Mouse (Mus musculus): ENCODE measurements around the gene Mmrn2. TPM values are rescaled to one million over a fixed set of nuclear protein-coding genes. Genes with fewer than 3 reads are reported as not detected.

Gene Mmrn2
- polyA plus RNA-seq, 1 experiment from 2014 or later = 28.8 TPM

DNA sequence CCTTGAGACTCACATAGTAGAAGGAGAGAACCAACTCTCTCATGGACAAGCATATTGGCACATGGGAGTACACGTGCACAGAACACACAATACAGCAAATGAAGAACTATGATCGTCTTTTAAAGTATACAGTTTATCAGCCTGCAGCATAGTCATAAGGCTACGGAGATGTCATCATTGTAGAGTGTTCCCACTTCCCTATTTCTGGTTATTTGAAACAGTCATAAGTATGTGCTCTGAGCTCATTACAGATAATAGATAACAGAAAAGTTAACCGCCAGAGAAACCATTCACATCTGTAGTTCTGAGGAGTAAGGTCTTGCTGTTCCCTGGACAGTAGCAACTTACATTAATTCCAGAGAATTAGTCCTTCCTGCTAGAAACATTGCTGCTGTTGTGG lies 32.2 kb upstream of the Mmrn2 start:
- WGBS = 82% methylated on average over 4 of the region's 4 CpGs
- Histone ChIP-seq H3K4me2 (ENCODE audit: low read length) (no peak overlapping the region), H3K4me1 (ENCODE audit: control insufficient read depth in 2 of 2, insufficient read depth in 2 of 2, low read length in 2 of 2) (no peaks in the 10 kb centered on the region), H3K9ac (ENCODE audit: low read length) (no peak overlapping the region), H3K36me3 (ENCODE audit: control insufficient read depth, insufficient read depth, low read length) (peaks cover 64% of the 10 kb centered on the region), H3K27ac (replicated peaks in 1 of 2; ENCODE audit: control insufficient read depth in 1 of 2, insufficient read depth in 1 of 2, low read depth in 2 of 2, low read length in 2 of 2) (no peak overlapping the region), H3K9me3 (ENCODE audit: control insufficient read depth, low read length) (no peaks in the 10 kb centered on the region), H3K4me3 (ENCODE audit: control insufficient read depth in 1 of 2, insufficient read depth in 1 of 2, low read depth in 1 of 2, low read length in 2 of 2) (no peak overlapping the region), H3K27me3 (ENCODE audit: control insufficient read depth, insufficient read depth, low read length) (no peaks in the 10 kb centered on the region)
- no peak for ATAC-seq (ENCODE audit: insufficient number of reproducible peaks, insufficient read depth, low FRiP score, low read depth)

DNA sequence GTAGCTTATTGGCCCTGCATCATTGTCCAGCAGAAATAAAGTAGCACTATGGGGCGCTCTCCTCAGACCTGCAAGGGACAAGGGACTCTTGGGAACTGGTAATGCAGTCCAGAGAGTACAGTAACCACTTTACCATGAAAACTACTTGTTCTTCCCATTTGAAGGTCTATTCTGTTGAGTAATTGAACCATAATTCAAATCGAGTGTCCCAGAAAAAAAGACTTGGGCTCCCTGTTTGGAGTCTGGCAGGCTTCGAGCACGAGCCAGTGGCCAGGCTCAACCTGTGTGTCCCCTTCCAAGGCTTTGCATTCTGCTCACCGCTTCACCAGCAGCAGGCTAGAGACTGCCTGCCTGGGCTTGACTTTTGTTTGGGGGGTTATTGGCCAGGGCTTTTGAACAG lies 30.9 kb upstream of the Mmrn2 start:
- Histone ChIP-seq H3K4me3 (ENCODE audit: control insufficient read depth in 1 of 2, insufficient read depth in 1 of 2, low read depth in 1 of 2, low read length in 2 of 2) (no peak overlapping the region), H3K4me1 (ENCODE audit: control insufficient read depth in 2 of 2, insufficient read depth in 2 of 2, low read length in 2 of 2) (no peaks in the 10 kb centered on the region), H3K27ac (replicated peaks in 1 of 2; ENCODE audit: control insufficient read depth in 1 of 2, insufficient read depth in 1 of 2, low read depth in 2 of 2, low read length in 2 of 2) (no peak overlapping the region), H3K9me3 (ENCODE audit: control insufficient read depth, low read length) (no peaks in the 10 kb centered on the region), H3K27me3 (ENCODE audit: control insufficient read depth, insufficient read depth, low read length) (no peaks in the 10 kb centered on the region), H3K36me3 (ENCODE audit: control insufficient read depth, insufficient read depth, low read length) (peaks cover 52% of the 10 kb centered on the region), H3K9ac (ENCODE audit: low read length) (no peak overlapping the region), H3K4me2 (ENCODE audit: low read length) (no peak overlapping the region)
- no peak for ATAC-seq (ENCODE audit: insufficient number of reproducible peaks, insufficient read depth, low FRiP score, low read depth)
- 91% methylated on average over 5 of the region's 5 CpGs for WGBS

- ATAC-seq (ENCODE audit: insufficient number of reproducible peaks, insufficient read depth, low FRiP score, low read depth) = no peak
- H3K9me3 ChIP-seq (ENCODE audit: control insufficient read depth, low read length) = no peaks in the 10 kb centered on the region
Observed at GRCm38 (mm10) chr14:34345771-34346566, 29.3 kb upstream of the Mmrn2 start.

GRCm38 (mm10) chr14:34347084-34347483 lies 28.2 kb upstream of the Mmrn2 start:
- Histone ChIP-seq H3K4me1 (ENCODE audit: control insufficient read depth in 2 of 2, insufficient read depth in 2 of 2, low read length in 2 of 2) (no peaks in the 10 kb centered on the region), H3K4me3 (ENCODE audit: control insufficient read depth in 1 of 2, insufficient read depth in 1 of 2, low read depth in 1 of 2, low read length in 2 of 2) (no peak overlapping the region), H3K4me2 (ENCODE audit: low read length) (no peak overlapping the region), H3K9ac (ENCODE audit: low read length) (no peak overlapping the region), H3K27me3 (ENCODE audit: control insufficient read depth, insufficient read depth, low read length) (no peaks in the 10 kb centered on the region), H3K36me3 (ENCODE audit: control insufficient read depth, insufficient read depth, low read length) (peaks cover 27% of the 10 kb centered on the region), H3K27ac (replicated peaks in 1 of 2; ENCODE audit: control insufficient read depth in 1 of 2, insufficient read depth in 1 of 2, low read depth in 2 of 2, low read length in 2 of 2) (no peak overlapping the region), H3K9me3 (ENCODE audit: control insufficient read depth, low read length) (no peaks in the 10 kb centered on the region)
- WGBS = 89% methylated on average over 5 of the region's 5 CpGs
- no peak for ATAC-seq (ENCODE audit: insufficient number of reproducible peaks, insufficient read depth, low FRiP score, low read depth)

More at GRCm38 (mm10) chr14:34345771-34346566, 29.3 kb upstream of the Mmrn2 start:
- Histone ChIP-seq H3K27me3 (ENCODE audit: control insufficient read depth, insufficient read depth, low read length) (no peaks in the 10 kb centered on the region), H3K4me2 (ENCODE audit: low read length) (no peak overlapping the region), H3K4me1 (ENCODE audit: control insufficient read depth in 2 of 2, insufficient read depth in 2 of 2, low read length in 2 of 2) (no peaks in the 10 kb centered on the region), H3K36me3 (ENCODE audit: control insufficient read depth, insufficient read depth, low read length) (peaks cover 39% of the 10 kb centered on the region), H3K27ac (replicated peaks in 1 of 2; ENCODE audit: control insufficient read depth in 1 of 2, insufficient read depth in 1 of 2, low read depth in 2 of 2, low read length in 2 of 2) (no peak overlapping the region), H3K4me3 (ENCODE audit: control insufficient read depth in 1 of 2, insufficient read depth in 1 of 2, low read depth in 1 of 2, low read length in 2 of 2) (no peak overlapping the region), H3K9ac (ENCODE audit: low read length) (no peak overlapping the region)
- 60% methylated on average over 12 of the region's 12 CpGs for WGBS

- no peak overlapping the region for H3K9ac ChIP-seq (ENCODE audit: low read length)
- no peak overlapping the region for H3K4me3 ChIP-seq (ENCODE audit: control insufficient read depth in 1 of 2, insufficient read depth in 1 of 2, low read depth in 1 of 2, low read length in 2 of 2)
- no peak overlapping the region for H3K27ac ChIP-seq (replicated peaks in 1 of 2; ENCODE audit: control insufficient read depth in 1 of 2, insufficient read depth in 1 of 2, low read depth in 2 of 2, low read length in 2 of 2)
- ATAC-seq (ENCODE audit: insufficient number of reproducible peaks, insufficient read depth, low FRiP score, low read depth) = no peak
- no peaks in the 10 kb centered on the region for H3K4me1 ChIP-seq (ENCODE audit: control insufficient read depth in 2 of 2, insufficient read depth in 2 of 2, low read length in 2 of 2)
- peaks cover 15% of the 10 kb centered on the region for H3K36me3 ChIP-seq (ENCODE audit: control insufficient read depth, insufficient read depth, low read length)
- H3K9me3 ChIP-seq (ENCODE audit: control insufficient read depth, low read length) = no peaks in the 10 kb centered on the region
- WGBS = 67% methylated on average over 7 of the region's 7 CpGs
- no peak overlapping the region for H3K4me2 ChIP-seq (ENCODE audit: low read length)
- no peaks in the 10 kb centered on the region for H3K27me3 ChIP-seq (ENCODE audit: control insufficient read depth, insufficient read depth, low read length)
Observed at GRCm38 (mm10) chr14:34348301-34348700, 27.0 kb upstream of the Mmrn2 start.

GRCm38 (mm10) chr14:34349007-34349406 lies 26.3 kb upstream of the Mmrn2 start:
- H3K36me3 ChIP-seq (ENCODE audit: control insufficient read depth, insufficient read depth, low read length) = peaks cover 9% of the 10 kb centered on the region
- H3K9me3 ChIP-seq (ENCODE audit: control insufficient read depth, low read length) = no peaks in the 10 kb centered on the region
- no peak overlapping the region for H3K4me2 ChIP-seq (ENCODE audit: low read length)
- no peak overlapping the region for H3K27ac ChIP-seq (replicated peaks in 1 of 2; ENCODE audit: control insufficient read depth in 1 of 2, insufficient read depth in 1 of 2, low read depth in 2 of 2, low read length in 2 of 2)
- H3K4me3 ChIP-seq (ENCODE audit: control insufficient read depth in 1 of 2, insufficient read depth in 1 of 2, low read depth in 1 of 2, low read length in 2 of 2) = no peak overlapping the region
- H3K4me1 ChIP-seq (ENCODE audit: control insufficient read depth in 2 of 2, insufficient read depth in 2 of 2, low read length in 2 of 2) = no peaks in the 10 kb centered on the region
- ATAC-seq (ENCODE audit: insufficient number of reproducible peaks, insufficient read depth, low FRiP score, low read depth) = no peak
- H3K9ac ChIP-seq (ENCODE audit: low read length) = no peak overlapping the region
- WGBS = 79% methylated on average over 8 of the region's 8 CpGs
- H3K27me3 ChIP-seq (ENCODE audit: control insufficient read depth, insufficient read depth, low read length) = no peaks in the 10 kb centered on the region

DNA sequence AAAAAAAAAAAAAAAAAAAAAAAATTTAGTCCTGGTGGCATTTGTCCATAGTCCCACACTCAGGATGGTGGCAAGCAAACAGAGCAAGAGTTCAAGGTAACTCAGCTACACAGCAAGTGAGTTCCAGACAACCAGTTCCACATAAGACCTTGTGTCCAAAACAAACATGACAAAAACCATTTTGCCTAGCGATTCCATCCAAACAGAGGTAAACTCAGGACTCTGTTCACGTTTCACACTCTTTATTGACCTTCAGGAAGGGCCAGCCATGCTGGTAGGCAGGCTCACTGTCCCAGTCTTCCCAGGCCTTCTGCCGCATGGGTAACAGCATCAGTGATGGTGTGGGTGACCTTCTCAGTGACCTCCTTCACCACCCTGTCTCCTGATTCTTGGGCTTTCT lies 23.6 kb upstream of the Mmrn2 start:
- ATAC-seq (ENCODE audit: insufficient number of reproducible peaks, insufficient read depth, low FRiP score, low read depth) = no peak
- Histone ChIP-seq H3K27ac (replicated peaks in 1 of 2; ENCODE audit: control insufficient read depth in 1 of 2, insufficient read depth in 1 of 2, low read depth in 2 of 2, low read length in 2 of 2) (no peak overlapping the region), H3K9me3 (ENCODE audit: control insufficient read depth, low read length) (no peaks in the 10 kb centered on the region), H3K9ac (ENCODE audit: low read length) (no peak overlapping the region), H3K4me2 (ENCODE audit: low read length) (no peak overlapping the region), H3K27me3 (ENCODE audit: control insufficient read depth, insufficient read depth, low read length) (no peaks in the 10 kb centered on the region), H3K4me1 (ENCODE audit: control insufficient read depth in 2 of 2, insufficient read depth in 2 of 2, low read length in 2 of 2) (0 out of 4 replicates have a peak, but pooled peaks cover 0 to 3% of the 10 kb centered on the region in 2 experiments), H3K4me3 (ENCODE audit: control insufficient read depth in 1 of 2, insufficient read depth in 1 of 2, low read depth in 1 of 2, low read length in 2 of 2) (no peak overlapping the region), H3K36me3 (ENCODE audit: control insufficient read depth, insufficient read depth, low read length) (no peaks in the 10 kb centered on the region)
- WGBS = 76% methylated on average over 3 of the region's 3 CpGs

GRCm38 (mm10) chr14:34352523-34352922 lies 22.7 kb upstream of the Mmrn2 start:
- 0 out of 4 replicates have a peak, but pooled peaks cover 0 to 3% of the 10 kb centered on the region in 2 experiments for H3K4me1 ChIP-seq (ENCODE audit: control insufficient read depth in 2 of 2, insufficient read depth in 2 of 2, low read length in 2 of 2)
- no peaks in the 10 kb centered on the region for H3K9me3 ChIP-seq (ENCODE audit: control insufficient read depth, low read length)
- H3K9ac ChIP-seq (ENCODE audit: low read length) = no peak overlapping the region
- WGBS = 65% methylated on average over 6 of the region's 6 CpGs
- H3K27ac ChIP-seq (replicated peaks in 1 of 2; ENCODE audit: control insufficient read depth in 1 of 2, insufficient read depth in 1 of 2, low read depth in 2 of 2, low read length in 2 of 2) = no peak overlapping the region
- no peaks in the 10 kb centered on the region for H3K27me3 ChIP-seq (ENCODE audit: control insufficient read depth, insufficient read depth, low read length)
- no peaks in the 10 kb centered on the region for H3K36me3 ChIP-seq (ENCODE audit: control insufficient read depth, insufficient read depth, low read length)
- ATAC-seq (ENCODE audit: insufficient number of reproducible peaks, insufficient read depth, low FRiP score, low read depth) = no peak
- H3K4me2 ChIP-seq (ENCODE audit: low read length) = no peak overlapping the region
- H3K4me3 ChIP-seq (ENCODE audit: control insufficient read depth in 1 of 2, insufficient read depth in 1 of 2, low read depth in 1 of 2, low read length in 2 of 2) = no peak overlapping the region

Measured in heart, embryonic 14.5 days (tissue).